Mouse (Mus musculus) neutrophil, adult 59 days (primary cell): Measurements from ENCODE around the gene Hsp90ab1. TPM values are rescaled to one million over a fixed set of nuclear protein-coding genes. Genes with fewer than 3 reads are reported as not detected.

Source experiments
- total RNA-seq, 2 experiments: library from RNA; stranded (reverse); gene quantifications; 1 replicate in 1 of 2; 2 replicates in 1 of 2; pipeline ENCODE4 v1.2.4; 2023

Hsp90ab1 gene
- 100 to 1,000 TPM; 493 to 531 TPM for total RNA-seq

DNA sequence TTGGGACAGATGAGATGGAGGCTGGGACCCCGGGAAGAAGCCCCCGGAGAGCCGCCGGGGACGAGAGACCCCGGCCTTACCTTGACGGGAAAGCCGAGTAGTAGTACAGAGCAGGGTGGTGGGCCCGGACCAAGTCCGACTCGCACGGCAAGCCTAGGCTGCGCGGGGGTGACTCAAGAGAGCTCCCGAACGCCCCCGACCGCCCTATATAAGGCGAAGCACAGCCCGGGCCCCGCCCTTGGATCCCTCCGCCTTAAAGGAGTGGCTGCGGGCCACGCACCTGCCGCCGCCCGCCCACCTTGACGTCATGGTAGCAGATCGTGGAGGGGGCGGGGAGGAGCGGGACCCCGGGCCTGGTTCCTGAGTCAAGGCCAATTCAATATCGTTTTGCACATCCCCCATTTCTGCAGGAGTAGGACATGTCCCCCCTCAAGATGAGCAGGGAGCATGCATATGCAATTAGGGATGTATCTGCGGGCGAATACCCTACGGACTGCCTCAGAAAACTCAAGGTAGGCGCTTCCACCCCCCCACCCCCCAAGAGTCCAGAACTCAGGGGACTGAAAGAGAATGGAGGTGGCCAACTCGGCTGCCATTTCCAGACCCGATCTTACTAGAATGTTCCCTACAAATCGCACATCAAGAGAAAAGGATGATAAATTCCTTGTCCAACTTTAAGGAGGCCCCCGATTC is at the start of gene Hsp90ab1:
Gene Hsp90ab1 (minus strand): TSS at position 185 of the 693 bp plus-strand sequence.

DNA sequence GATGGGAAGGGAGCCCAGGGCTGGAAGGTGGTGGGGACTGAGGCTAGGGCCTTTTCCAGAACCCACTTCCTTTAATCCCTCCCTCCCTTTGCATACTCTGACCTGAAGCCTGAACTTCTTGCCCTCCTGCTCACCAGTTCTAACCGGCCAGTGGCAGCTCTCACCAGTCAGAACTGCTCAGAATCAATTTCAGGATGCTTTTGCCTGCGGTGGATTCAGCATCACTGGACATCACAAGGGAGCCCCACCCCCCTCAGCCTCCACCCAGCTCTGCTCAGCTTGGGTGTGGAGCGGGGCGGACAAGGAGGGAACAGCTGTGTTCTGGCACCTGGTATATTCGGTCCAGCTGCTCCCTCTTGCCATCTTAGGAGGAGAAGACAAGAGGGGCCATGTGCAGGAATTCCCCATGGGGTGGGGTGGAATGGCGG is 28.8 kb upstream of the Hsp90ab1 start, which contains the start of gene Mymx:
Gene Mymx (minus strand): TSS at position 226 of the 428 bp plus-strand sequence.

GRCm38 (mm10) chr17:45599446-45600242 is 26.6 kb upstream of the Hsp90ab1 start, which contains the start of gene Slc29a1:
Slc29a1 (minus strand) TSS chr17:45599606.

DNA sequence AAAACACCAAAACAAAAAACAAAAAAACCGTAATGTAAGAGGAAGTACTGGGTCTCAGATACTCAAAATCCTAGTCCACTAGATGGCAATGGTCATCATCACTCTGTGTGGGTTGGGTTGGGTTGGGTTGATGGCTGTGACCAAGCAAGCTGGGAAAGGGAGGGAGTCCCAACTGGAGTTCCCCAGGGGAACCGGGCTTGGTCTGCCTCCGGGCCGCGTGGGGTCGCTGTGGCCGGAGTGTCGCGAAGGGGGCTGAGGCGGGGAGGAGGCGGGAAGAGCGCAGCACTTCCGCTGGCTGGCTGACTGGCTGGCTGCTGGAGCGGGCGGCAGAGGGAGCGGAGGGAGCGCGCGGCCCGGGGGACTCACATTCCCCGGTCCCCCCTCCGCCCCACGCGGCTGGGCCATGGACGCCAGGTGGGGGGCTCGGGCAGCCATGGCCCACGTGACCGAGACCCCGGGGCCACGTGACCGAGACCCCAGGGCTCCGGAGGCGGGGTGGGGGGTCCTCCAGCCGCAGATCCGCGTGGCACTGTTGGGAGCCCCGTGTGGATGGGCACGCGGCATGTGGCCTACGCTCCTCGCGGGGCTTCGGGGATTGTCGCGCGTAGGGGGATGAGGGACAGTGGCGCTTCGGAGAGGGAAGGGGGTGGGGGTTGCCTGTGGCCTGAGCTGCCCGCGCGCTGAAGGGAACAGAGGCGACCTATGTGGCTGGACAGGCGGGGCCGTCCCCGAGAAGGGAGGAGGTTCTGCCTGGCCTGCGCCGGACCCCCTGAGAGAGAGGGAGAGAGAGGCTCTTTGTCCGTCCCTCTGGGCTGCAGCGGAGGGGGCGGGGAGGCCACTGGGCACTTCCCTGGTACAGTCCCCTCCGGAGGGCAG is 9.2 kb downstream of the Hsp90ab1 start, which contains the start of gene Slc35b2:
Gene Slc35b2 (plus strand): TSS at position 220 of the 876 bp plus-strand sequence.

GRCm38 (mm10) chr17:45555452-45556106 is 17.5 kb downstream of the Hsp90ab1 start, which contains the start of gene Nfkbie:
Nfkbie (plus strand) TSS chr17:45555703.

GRCm38 (mm10) chr17:45549617-45550181 is 23.4 kb downstream of the Hsp90ab1 start, which contains the start of gene Tmem151b:
Tmem151b (minus strand) TSS chr17:45549677.

GRCm38 (mm10) chr17:45523263-45523662 is 49.8 kb downstream of the Hsp90ab1 start, which contains the start of gene Tcte1:
Tcte1 (plus strand) TSS chr17:45523434.

Other genes with a start within 250 kb of the Hsp90ab1 start
- gene Cdc5l, start 139.5 kb downstream of the Hsp90ab1 start, total RNA-seq = 10 to 100 TPM; 54.9 to 61.1 TPM
- gene Spats1, start 97.9 kb downstream of the Hsp90ab1 start, total RNA-seq = not detected
- gene Aars2, start 66.4 kb downstream of the Hsp90ab1 start, total RNA-seq = 1 to 10 TPM; 4.4 to 5.4 TPM
- gene Tcte1, start 49.8 kb downstream of the Hsp90ab1 start, total RNA-seq = not detected
- gene Tmem151b, start 23.6 kb downstream of the Hsp90ab1 start, total RNA-seq = under 1 TPM in 1 of 2 experiments, not detected in 1; 0.09 TPM
- 10 to 100 TPM; 30.1 to 40.3 TPM for gene Nfkbie, start 17.6 kb downstream of the Hsp90ab1 start, total RNA-seq
- gene Slc35b2, start 9.4 kb downstream of the Hsp90ab1 start, total RNA-seq = 10 to 100 TPM; 30.4 to 31.1 TPM
- 10 to 100 TPM; 23.7 to 37.0 TPM for gene Slc29a1, start 26.3 kb upstream of the Hsp90ab1 start, total RNA-seq
- gene Mymx, start 28.8 kb upstream of the Hsp90ab1 start, total RNA-seq = not detected
- not detected for gene Capn11, start 86.1 kb upstream of the Hsp90ab1 start, total RNA-seq
- 10 to 100 TPM; 42.5 to 49.7 TPM for gene Mrpl14, start 113.1 kb upstream of the Hsp90ab1 start, total RNA-seq
- 10 to 100 TPM; 21.0 to 26.7 TPM for gene Tmem63b, start 113.6 kb upstream of the Hsp90ab1 start, total RNA-seq
- not detected for gene 1600014C23Rik, start 160.6 kb upstream of the Hsp90ab1 start, total RNA-seq